Mouse (Mus musculus): ENCODE measurements at regions not wholly inside any gene's neighbourhood (a gene's known extent, or its start where the extent isn't known, plus 50 kb on each side); places are given as distances from the start of the nearest gene placed in this dataset.
A peak's percentile ranks its signal among the peaks of the same experiment; 100 is the strongest.

DNA sequence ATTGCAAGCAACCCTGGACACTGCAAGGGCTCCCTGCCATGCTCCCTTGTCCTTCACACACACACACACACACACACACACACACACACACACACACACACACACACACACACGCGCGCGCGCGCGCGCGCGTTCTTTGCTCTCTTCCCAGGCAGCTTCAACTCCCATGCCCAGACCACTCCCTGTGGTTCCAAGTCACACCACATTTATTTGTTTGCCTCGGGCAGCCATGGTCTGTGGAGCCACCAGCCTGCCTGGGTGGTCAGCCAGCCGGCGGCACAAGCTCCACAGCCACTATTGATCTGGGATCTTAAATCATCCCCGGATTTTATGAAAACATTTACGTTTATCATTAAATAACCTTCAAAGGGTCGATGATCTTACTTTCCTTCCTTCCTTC lies 440.0 kb downstream of the Zfp536 start:
- Histone ChIP-seq H3K27me3 (ENCODE audit: control insufficient read depth, insufficient read depth, low read length) (no peaks in the 10 kb centered on the region; the same call in 1 of the 2 replicates), H3K9me3 (ENCODE audit: control insufficient read depth, low read length) (no peaks in the 10 kb centered on the region), H3K27ac (ENCODE audit: low read depth, low read length) (no peak overlapping the region), H3K4me1 (replicated peaks; ENCODE audit: control insufficient read depth, insufficient read depth, low read length) (peaks cover 13% of the 10 kb centered on the region; the same call in 1 of the 2 replicates), H3K4me2 (replicated peaks; ENCODE audit: low read depth, low read length) (no peak overlapping the region), H3K4me3 (ENCODE audit: low read depth, low read length) (no peak overlapping the region), H3K36me3 (ENCODE audit: control insufficient read depth, insufficient read depth, low read length) (no peaks in the 10 kb centered on the region), H3K9ac (ENCODE audit: low read depth, low read length) (no peak overlapping the region)
- WGBS: 70% methylated on average over 11 of the region's 16 CpGs
- no peak for DNase-seq (ENCODE audit: low spot score)
- ATAC-seq (ENCODE audit: low FRiP score): no peak

DNA sequence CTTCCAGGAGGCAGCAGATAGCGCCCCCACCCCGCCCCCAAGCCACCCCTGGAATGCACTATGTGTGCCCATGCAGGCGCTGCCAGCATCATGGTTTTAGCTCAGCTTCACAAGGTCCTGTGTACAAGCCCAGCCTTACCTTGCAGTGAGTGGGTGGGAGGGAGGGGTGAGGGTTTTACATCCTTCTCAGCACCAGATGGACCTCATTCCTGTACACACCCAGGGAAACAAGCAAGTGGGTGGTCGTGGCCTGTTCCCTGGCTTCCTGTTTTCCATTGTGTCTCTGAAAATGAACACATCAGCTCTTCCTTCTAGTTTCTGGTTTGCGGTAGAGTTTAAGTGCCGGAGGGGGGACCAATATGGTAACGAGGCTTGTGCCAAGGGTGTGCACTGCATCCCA lies 438.2 kb downstream of the Zfp536 start:
- Histone ChIP-seq H3K4me3 (ENCODE audit: low read depth, low read length) (no peak overlapping the region), H3K27me3 (ENCODE audit: control insufficient read depth, insufficient read depth, low read length) (no peaks in the 10 kb centered on the region; the same call in 1 of the 2 replicates), H3K4me1 (replicated peaks; ENCODE audit: control insufficient read depth, insufficient read depth, low read length) (peaks cover 13% of the 10 kb centered on the region; the same call in 1 of the 2 replicates), H3K9ac (ENCODE audit: low read depth, low read length) (no peak overlapping the region), H3K9me3 (ENCODE audit: control insufficient read depth, low read length) (no peaks in the 10 kb centered on the region), H3K4me2 (replicated peaks; ENCODE audit: low read depth, low read length) (no peak overlapping the region), H3K27ac (ENCODE audit: low read depth, low read length) (no peak overlapping the region), H3K36me3 (ENCODE audit: control insufficient read depth, insufficient read depth, low read length) (no peaks in the 10 kb centered on the region)
- DNase-seq (ENCODE audit: low spot score) (no peak), ATAC-seq (ENCODE audit: low FRiP score) (no peak)
- WGBS: 62% methylated on average over 7 of the region's 7 CpGs

DNA sequence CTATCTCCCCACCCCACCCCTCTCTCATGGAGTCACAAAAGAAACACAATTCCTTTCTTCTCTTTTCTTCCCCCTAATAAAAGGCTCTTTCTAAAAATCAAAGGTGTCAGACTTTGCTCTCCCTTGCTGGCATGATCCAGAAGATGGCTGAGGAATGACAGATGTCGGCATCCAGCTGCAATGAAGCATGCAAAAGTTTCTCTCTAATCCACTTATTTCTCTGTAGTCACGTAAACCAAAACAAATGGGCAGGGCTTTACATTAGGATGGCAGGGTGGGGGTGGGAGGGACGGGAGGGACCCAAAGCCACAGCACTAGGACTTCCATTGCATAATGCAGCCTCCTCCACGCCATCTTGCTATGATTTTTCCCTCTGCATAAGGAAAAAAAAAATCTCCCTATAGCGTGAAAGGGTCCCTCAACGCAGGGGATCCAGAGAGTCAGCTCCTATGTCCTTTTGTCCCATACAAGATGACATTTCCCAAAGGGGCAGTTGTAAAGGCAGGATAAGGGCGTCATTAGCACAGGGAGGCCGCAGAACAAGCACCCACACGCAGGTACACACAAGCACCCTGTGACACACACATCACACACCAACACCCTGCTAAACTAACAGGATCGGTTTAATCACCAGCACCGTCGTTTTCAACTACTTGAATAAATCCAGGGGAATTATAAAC lies 437.1 kb downstream of the Zfp536 start:
- Histone ChIP-seq H3K9ac (ENCODE audit: low read depth, low read length) (0 out of 2 replicates have a peak overlapping the region, but pooled peaks have one; percentile 23), H3K36me3 (ENCODE audit: control insufficient read depth, insufficient read depth, low read length) (no peaks in the 10 kb centered on the region), H3K4me2 (replicated peaks; ENCODE audit: low read depth, low read length) (peak overlapping the region; percentile 45), H3K4me1 (replicated peaks; ENCODE audit: control insufficient read depth, insufficient read depth, low read length) (peaks cover 13% of the 10 kb centered on the region; the same call in 1 of the 2 replicates), H3K4me3 (ENCODE audit: low read depth, low read length) (no peak overlapping the region), H3K27me3 (ENCODE audit: control insufficient read depth, insufficient read depth, low read length) (no peaks in the 10 kb centered on the region; the same call in 1 of the 2 replicates), H3K27ac (ENCODE audit: low read depth, low read length) (no peak overlapping the region), H3K9me3 (ENCODE audit: control insufficient read depth, low read length) (no peaks in the 10 kb centered on the region)
- DNase-seq (ENCODE audit: low spot score) (no peak), ATAC-seq (ENCODE audit: low FRiP score) (no peak)
- WGBS: 19% methylated on average over 12 of the region's 12 CpGs

DNA sequence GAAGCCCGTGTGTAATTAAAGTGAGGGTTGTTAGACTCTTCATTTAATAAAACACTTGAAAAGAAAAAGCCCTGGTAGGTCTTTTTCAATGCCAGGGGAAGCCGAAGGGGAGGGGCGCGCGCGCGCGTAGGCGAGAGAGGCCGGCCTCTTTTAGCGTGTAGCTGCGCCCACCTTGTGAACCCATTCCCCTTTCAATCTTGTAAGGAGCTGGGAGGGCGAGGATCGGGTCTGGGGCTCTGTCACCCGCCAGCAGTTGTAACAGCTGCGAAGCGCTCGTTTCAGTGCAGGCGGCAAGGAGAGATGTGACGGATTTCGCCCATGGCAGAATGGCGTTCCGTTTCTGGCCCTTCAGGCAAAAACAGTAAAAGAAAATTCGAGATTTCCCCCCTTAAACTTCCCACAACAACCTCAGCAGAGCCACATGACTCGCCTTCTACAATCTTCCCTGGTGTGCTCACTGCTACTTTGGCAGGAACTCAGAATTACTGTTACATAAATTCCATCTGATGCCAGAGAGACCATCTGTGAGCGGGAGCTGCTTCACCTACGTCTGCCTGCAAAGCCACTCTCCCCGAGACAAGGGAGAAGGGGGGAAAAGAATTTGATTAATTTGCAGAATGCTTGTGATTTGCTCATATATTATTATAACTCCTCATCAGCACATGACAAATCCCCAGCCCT lies 436.4 kb downstream of the Zfp536 start:
- WGBS: 8% methylated on average over 28 of the region's 28 CpGs

DNA sequence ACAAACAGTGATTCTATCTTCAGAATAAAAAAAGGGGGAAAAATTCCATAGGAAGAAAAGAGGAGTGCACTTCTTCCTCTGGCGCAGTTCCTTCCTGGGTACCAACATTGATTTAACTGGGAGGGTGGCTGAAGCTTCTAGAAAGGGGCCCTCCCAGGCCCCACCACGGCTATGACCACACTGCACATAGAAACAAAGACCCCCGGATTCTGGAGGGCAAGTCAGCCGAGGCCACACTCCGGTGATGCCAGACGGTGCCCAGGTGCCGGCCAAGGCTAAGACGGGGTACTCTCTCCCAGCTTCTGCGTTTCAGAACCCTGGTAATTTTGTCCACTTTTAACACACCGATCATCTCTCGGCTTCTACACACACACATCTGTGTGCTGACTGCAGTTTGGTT lies 435.8 kb downstream of the Zfp536 start:
- Histone ChIP-seq H3K27ac (ENCODE audit: low read depth, low read length) (peak overlapping the region; percentile 30; the same call in 1 of the 2 replicates), H3K9ac (ENCODE audit: low read depth, low read length) (no peak overlapping the region)

More for the DNA sequence above, 436.4 kb downstream of the Zfp536 start:
- no peaks in the 10 kb centered on the region for H3K36me3 ChIP-seq (ENCODE audit: control insufficient read depth, insufficient read depth, low read length)
- no peak overlapping the region for H3K27ac ChIP-seq (ENCODE audit: low read depth, low read length)
- H3K4me3 ChIP-seq (ENCODE audit: low read depth, low read length): no peak overlapping the region; the same call in 1 of the 2 replicates
- peak; percentile 60 for DNase-seq (ENCODE audit: low spot score)
- peaks cover 13% of the 10 kb centered on the region; the same call in 1 of the 2 replicates for H3K4me1 ChIP-seq (replicated peaks; ENCODE audit: control insufficient read depth, insufficient read depth, low read length)
- no peak for ATAC-seq (ENCODE audit: low FRiP score)
- H3K9ac ChIP-seq (ENCODE audit: low read depth, low read length): 0 out of 2 replicates have a peak overlapping the region, but pooled peaks have one; percentile 23
- H3K9me3 ChIP-seq (ENCODE audit: control insufficient read depth, low read length): no peaks in the 10 kb centered on the region
- H3K27me3 ChIP-seq (ENCODE audit: control insufficient read depth, insufficient read depth, low read length): no peaks in the 10 kb centered on the region; the same call in 1 of the 2 replicates
- H3K4me2 ChIP-seq (replicated peaks; ENCODE audit: low read depth, low read length): peak overlapping the region; percentile 45

DNA sequence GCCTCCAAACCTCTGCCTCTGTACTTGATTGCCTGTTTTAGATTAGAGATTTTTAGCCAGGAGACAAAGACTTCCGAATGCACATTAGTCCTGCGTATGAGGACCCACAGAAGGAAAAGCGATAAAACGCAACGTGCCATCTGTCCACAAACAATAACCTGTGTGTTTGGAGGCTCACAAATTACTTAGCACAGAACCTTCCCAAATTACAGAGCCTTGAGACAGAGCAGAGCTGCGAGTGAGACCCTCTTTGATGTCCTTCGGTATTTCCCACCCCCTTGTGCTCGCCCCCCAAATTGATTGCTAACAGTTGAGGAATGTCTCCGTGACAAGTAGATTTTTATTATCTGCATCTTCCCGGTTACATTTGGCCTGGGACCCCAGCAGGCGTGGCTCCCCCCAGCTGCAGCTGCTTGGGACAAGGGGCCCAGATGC lies 435.4 kb downstream of the Zfp536 start:
- no peaks in the 10 kb centered on the region for H3K9me3 ChIP-seq (ENCODE audit: control insufficient read depth, low read length)
- H3K4me1 ChIP-seq (replicated peaks; ENCODE audit: control insufficient read depth, insufficient read depth, low read length): peaks cover 13% of the 10 kb centered on the region; the same call in 1 of the 2 replicates
- DNase-seq (ENCODE audit: low spot score) (peak; percentile 37), ATAC-seq (ENCODE audit: low FRiP score) (no peak)
- no peaks in the 10 kb centered on the region for H3K36me3 ChIP-seq (ENCODE audit: control insufficient read depth, insufficient read depth, low read length)
- 35% methylated on average over 11 of the region's 11 CpGs for WGBS
- H3K4me3 ChIP-seq (ENCODE audit: low read depth, low read length): no peak overlapping the region
- no peak overlapping the region for H3K4me2 ChIP-seq (replicated peaks; ENCODE audit: low read depth, low read length)
- no peak overlapping the region for H3K9ac ChIP-seq (ENCODE audit: low read depth, low read length)
- H3K27ac ChIP-seq (ENCODE audit: low read depth, low read length): 0 out of 2 replicates have a peak overlapping the region, but pooled peaks have one; percentile 30
- no peaks in the 10 kb centered on the region; the same call in 1 of the 2 replicates for H3K27me3 ChIP-seq (ENCODE audit: control insufficient read depth, insufficient read depth, low read length)

More for the DNA sequence above, 435.8 kb downstream of the Zfp536 start:
- Histone ChIP-seq H3K4me1 (replicated peaks; ENCODE audit: control insufficient read depth, insufficient read depth, low read length) (peaks cover 13% of the 10 kb centered on the region; the same call in 1 of the 2 replicates), H3K9me3 (ENCODE audit: control insufficient read depth, low read length) (no peaks in the 10 kb centered on the region), H3K4me3 (ENCODE audit: low read depth, low read length) (no peak overlapping the region), H3K4me2 (replicated peaks; ENCODE audit: low read depth, low read length) (no peak overlapping the region), H3K27me3 (ENCODE audit: control insufficient read depth, insufficient read depth, low read length) (no peaks in the 10 kb centered on the region; the same call in 1 of the 2 replicates), H3K36me3 (ENCODE audit: control insufficient read depth, insufficient read depth, low read length) (no peaks in the 10 kb centered on the region)
- WGBS: 67% methylated on average over 11 of the region's 11 CpGs
- ATAC-seq (ENCODE audit: low FRiP score): no peak
- DNase-seq (ENCODE audit: low spot score): peak; percentile 26

DNA sequence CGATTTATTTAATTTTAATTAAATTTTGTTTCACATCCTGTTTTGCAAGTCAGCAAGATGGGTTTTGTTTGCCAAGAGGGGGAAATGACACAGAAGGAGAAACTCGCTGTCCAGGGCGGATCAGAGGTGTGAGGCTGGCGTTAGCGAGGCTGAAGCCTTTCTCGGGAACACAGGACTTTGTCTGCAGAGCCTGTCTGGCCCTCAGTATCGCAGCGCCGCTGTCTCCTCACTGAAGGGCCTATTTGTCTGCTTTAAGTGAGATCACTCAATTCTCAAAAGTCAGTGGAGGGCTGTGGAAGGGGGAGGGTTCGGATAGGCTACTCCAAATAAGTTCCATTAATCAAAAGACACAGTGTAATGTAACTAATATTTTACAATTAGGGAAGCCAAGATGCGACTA lies 430.8 kb downstream of the Zfp536 start:
- DNase-seq (ENCODE audit: low spot score) (peak; percentile 60), ATAC-seq (ENCODE audit: low FRiP score) (peak; percentile 61)
- Histone ChIP-seq H3K9ac (ENCODE audit: low read depth, low read length) (peak overlapping the region; percentile 12; the same call in 1 of the 2 replicates), H3K4me1 (replicated peaks; ENCODE audit: control insufficient read depth, insufficient read depth, low read length) (peaks cover 3% of the 10 kb centered on the region; the same call in 1 of the 2 replicates), H3K36me3 (ENCODE audit: control insufficient read depth, insufficient read depth, low read length) (no peaks in the 10 kb centered on the region), H3K27me3 (ENCODE audit: control insufficient read depth, insufficient read depth, low read length) (no peaks in the 10 kb centered on the region; the same call in 1 of the 2 replicates), H3K9me3 (ENCODE audit: control insufficient read depth, low read length) (no peaks in the 10 kb centered on the region), H3K27ac (ENCODE audit: low read depth, low read length) (peak overlapping the region; percentile 40; the same call in 1 of the 2 replicates), H3K4me3 (ENCODE audit: low read depth, low read length) (peak overlapping the region; percentile 15; the same call in 1 of the 2 replicates), H3K4me2 (replicated peaks; ENCODE audit: low read depth, low read length) (peak overlapping the region; percentile 47)
- 21% methylated on average over 11 of the region's 11 CpGs for WGBS

DNA sequence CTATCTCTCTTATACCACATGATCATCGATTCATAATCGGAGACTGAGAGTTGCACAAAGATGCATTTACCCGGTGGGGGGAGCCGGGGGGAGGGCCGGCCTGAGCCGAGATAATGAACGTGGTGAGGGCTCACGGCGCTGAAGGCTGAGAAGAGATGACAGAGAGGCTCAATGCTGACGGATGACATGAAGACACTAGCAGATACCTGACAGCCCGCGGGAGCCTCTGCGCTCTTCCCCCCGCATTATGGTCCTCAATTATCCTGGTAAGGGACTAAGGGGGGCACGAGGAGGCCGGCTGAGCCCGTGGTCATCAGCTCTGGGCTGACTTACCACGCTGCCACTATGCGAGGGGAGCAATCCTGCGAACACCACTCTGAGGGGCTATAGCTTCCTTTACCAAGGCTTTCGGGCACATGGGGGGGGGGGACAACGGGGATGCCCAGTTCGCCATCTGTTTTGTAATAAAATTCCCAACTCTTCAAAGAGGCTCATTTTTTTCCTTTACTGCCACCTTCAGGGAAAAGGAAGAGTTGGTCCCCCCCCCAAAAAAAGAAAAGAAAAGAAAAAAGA lies 430.3 kb downstream of the Zfp536 start:
- H3K9ac ChIP-seq (ENCODE audit: low read depth, low read length): peak overlapping the region; percentile 12; the same call in 1 of the 2 replicates
- DNase-seq (ENCODE audit: low spot score) (peak; percentile 59), ATAC-seq (ENCODE audit: low FRiP score) (peak; percentile 77)
- H3K9me3 ChIP-seq (ENCODE audit: control insufficient read depth, low read length): no peaks in the 10 kb centered on the region
- H3K36me3 ChIP-seq (ENCODE audit: control insufficient read depth, insufficient read depth, low read length): no peaks in the 10 kb centered on the region
- WGBS: 17% methylated on average over 23 of the region's 23 CpGs
- peak overlapping the region; percentile 40 for H3K27ac ChIP-seq (ENCODE audit: low read depth, low read length)
- H3K27me3 ChIP-seq (ENCODE audit: control insufficient read depth, insufficient read depth, low read length): no peaks in the 10 kb centered on the region
- H3K4me3 ChIP-seq (ENCODE audit: low read depth, low read length): peak overlapping the region; percentile 15; the same call in 1 of the 2 replicates
- H3K4me1 ChIP-seq (replicated peaks; ENCODE audit: control insufficient read depth, insufficient read depth, low read length): no peaks in the 10 kb centered on the region
- H3K4me2 ChIP-seq (replicated peaks; ENCODE audit: low read depth, low read length): peak overlapping the region; percentile 47

All from hindbrain, embryonic 11.5 days (tissue).